Mouse (Mus musculus): ENCODE measurements around the gene Ptpn5.

- TF ChIP-seq SIN3A (IDR thresholded peaks at IDR 0.05; ENCODE audit: low read length) (no peak), CTCF (IDR thresholded peaks at IDR 0.05 in 2 of 3, conservative IDR thresholded peaks at IDR 0.05 in 1 of 3; ENCODE audit: control insufficient read depth in 1 of 3, insufficient read depth in 1 of 3, low read depth in 2 of 3, low read length in 3 of 3, poor library complexity in 1 of 3, severe bottlenecking in 1 of 3) (no peak), MAFK (IDR thresholded peaks at IDR 0.05; ENCODE audit: borderline replicate concordance, low read depth, low read length) (no peak), POLR2AphosphoS2 (IDR thresholded peaks at IDR 0.05; ENCODE audit: low read length) (no peak), ZNF384 (IDR thresholded peaks at IDR 0.05; ENCODE audit: low read depth, low read length) (no peak), POLR2A (IDR thresholded peaks at IDR 0.05; ENCODE audit: control insufficient read depth in 1 of 2, insufficient read depth in 1 of 2, low read depth in 1 of 2, low read length in 2 of 2, poor library complexity in 1 of 2) (no peak), HCFC1 (IDR thresholded peaks at IDR 0.05; ENCODE audit: low read depth, low read length) (no peak), ZC3H11A (IDR thresholded peaks at IDR 0.05; ENCODE audit: low read depth, low read length) (no peak), EP300 (IDR thresholded peaks at IDR 0.05; ENCODE audit: low read depth in 1 of 2, low read length in 2 of 2) (no peak)
Observed at GRCm38 (mm10) chr7:47148298-47148697, 14.8 kb upstream of the Ptpn5 start.

Data from MEL (cell line).